Comparison of ENCODE assay signal across 11 mouse cellular contexts in the genomic region with DNA sequence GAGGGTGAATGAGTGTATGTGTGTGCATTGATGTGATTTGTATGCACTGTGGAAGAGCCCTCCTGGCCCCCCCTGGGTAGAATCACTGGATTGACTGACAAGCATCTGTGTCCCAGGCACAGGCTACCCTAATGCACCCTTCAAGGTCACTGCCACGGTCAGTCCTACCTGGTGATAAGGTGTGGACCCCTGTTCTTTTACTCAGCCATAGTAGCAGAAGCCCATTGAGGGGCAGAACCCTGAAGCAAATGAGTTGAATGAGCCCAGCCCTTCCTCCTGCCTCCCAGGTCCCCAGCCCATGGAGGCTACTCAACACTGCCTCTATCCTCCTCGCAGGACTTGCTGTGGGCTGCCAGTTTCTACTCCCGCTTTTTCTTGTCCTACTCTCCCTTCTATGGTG. TPM values are rescaled to one million over a fixed set of nuclear protein-coding genes. Genes with fewer than 3 reads are reported as not detected.
"Had no signal": no experiment of that assay in that cellular context is flagged by ENCODE, and none has a peak within 500 bp of the region (broad histone marks: within the 10 kb centered on the region; RNA-seq: fewer than 3 reads in every experiment).

No protein-coding gene starts in this region.

- H3K36me3 ChIP-seq: midbrain, embryonic 12.5 days had no signal

- H3K27me3 ChIP-seq: limb, embryonic 15.5 days; midbrain, embryonic 12.5 days; stomach, embryonic 15.5 days had no signal

- H3K9me3 ChIP-seq: limb, embryonic 15.5 days; midbrain, embryonic 12.5 days; stomach, embryonic 15.5 days had no signal

- H3K4me1 ChIP-seq: midbrain, embryonic 12.5 days had no signal

- ATAC-seq: midbrain, embryonic 16.5 days had no signal

- H3K27ac ChIP-seq: limb, embryonic 15.5 days; liver, embryonic 14.5 days; midbrain, embryonic 12.5 days; stomach, embryonic 15.5 days had no signal

- H3K9ac ChIP-seq: limb, embryonic 15.5 days; liver, embryonic 14.5 days; midbrain, embryonic 12.5 days; stomach, embryonic 15.5 days had no signal

- H3K4me3 ChIP-seq: limb, embryonic 15.5 days; midbrain, embryonic 12.5 days; stomach, embryonic 15.5 days had no signal

- H3K4me2 ChIP-seq: limb, embryonic 15.5 days; midbrain, embryonic 12.5 days; stomach, embryonic 15.5 days had no signal

- DNase-seq: layer of hippocampus, adult 9-11 months; layer of hippocampus, postnatal 36 days; right cerebral cortex, postnatal 14 days; thymus, adult 2 months; thymus, postnatal 25 days had no signal

RNA-seq across cellular contexts. Expression of a gene that starts 53.8 kb away (rescaled TPM):
- total RNA-seq: megakaryocyte-erythroid progenitor cell, adult 5-6 weeks had no signal
